Mouse (Mus musculus): ENCODE results near the gene Foxp1.

Foxp1 gene

DNA sequence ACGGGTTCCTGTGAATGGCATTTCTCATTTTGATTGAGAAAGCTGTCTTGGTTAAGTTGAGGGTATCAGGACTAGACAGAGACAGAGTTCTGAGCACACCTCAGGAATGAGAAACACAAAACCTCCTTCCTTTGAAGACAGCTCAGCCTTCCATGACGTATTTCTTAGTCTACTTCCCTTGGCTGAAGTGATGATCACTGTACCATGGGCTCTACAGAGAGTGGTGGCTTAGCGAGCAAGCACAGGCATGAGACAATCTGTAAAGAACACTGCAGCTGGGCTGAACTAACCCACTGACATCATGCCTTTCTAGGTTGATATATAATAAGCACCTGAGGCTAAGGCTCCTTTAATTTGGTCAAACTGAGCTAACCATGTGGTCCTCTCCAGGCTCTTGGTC, 172.0 kb downstream of the Foxp1 start:
- no peak for DNase-seq

DNA sequence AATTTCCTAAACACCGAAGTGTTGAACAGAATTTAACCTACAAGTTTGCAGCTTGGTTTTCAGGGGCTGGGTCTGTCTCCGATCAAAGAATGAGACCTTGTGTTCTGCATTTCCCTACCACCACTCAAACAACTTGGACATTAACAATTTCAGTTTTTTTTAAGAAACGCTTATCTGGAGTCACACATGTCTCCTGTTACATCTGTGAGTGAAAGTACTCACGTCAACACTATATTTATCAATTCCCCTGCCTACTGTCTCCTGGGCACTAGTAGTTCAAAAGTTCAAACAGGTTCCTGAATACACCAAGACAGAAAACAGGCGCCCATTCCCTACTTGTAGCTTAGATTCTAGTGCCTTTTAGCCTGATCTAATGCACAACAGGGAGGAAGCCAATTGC, 172.4 kb downstream of the Foxp1 start:
- DNase-seq = no peak

DNA sequence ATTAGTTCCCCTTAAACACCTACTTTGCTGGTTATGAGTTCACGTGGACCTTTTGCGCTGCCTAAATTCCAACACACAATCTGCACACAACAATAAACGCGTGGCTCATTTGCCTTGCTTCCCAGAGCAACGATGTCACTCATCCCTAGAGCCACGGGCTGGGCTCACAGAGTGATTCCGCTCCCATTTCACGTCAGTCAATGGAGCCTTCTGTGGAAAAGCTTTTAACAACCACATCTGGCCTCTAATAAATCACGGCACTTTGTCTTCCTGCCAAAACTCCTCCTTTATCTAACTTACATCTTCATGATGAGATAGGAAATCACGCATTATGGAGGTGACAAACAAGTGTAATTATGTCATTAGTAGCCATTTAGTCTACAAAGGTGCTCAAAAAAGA, 174.7 kb downstream of the Foxp1 start:
- DNase-seq = no peak

DNA sequence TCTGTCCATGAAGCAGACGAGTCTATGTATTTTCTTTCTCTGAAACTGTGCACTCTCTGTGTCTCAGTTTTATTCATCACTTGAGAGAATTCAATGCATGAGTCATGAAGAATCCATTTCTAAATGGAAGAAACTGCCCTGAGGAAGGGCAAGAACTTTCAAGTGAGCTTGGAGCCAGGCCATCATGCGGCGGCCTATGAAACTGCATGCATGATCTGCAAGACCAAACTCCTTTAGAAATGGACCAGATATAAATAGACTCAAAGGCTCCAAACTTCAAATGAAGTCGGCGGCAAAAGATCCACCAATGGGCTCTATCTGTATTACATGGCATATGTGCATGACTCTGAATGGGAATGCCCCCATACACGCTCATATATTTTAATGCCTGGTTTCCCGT, 177.6 kb downstream of the Foxp1 start:
- no peak for DNase-seq

DNA sequence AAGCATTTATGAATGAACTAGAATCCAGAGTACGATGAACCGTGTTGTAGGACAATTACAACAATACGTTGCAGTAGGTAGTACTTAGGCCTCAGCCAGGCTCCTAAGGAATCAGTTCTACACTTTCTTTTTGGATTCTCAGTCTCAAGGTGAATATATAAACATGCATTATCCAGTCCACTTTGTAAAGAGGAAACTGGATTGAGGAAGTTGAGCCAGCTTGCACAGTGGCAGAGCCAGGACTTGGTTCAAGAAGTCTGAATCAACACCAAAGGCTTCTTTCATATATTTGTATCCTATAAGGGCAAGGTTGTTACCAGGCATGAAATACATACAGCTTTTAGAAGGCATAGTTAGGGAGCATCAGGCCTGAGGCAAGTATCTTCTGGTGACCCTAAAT, 178.2 kb downstream of the Foxp1 start:
- no peak for DNase-seq

DNA sequence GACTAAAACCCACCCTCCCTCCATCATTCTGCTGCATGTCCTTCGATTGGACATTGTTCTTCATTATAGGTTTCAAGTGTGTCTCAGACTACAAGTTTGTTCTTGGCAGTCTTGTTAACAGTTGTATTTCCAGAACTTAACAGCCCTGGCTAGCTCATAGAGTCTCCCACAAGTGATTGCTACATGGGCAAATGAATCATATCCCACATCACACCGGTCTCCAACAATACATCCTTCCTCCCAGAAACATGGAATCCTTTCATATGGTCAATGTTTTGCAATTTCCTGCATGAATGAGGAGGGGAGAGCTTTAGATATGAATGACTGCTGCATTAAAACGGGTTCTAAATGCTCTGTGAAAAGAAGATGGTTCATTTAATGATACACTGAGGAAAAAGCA, 178.7 kb downstream of the Foxp1 start:
- no peak for DNase-seq

DNA sequence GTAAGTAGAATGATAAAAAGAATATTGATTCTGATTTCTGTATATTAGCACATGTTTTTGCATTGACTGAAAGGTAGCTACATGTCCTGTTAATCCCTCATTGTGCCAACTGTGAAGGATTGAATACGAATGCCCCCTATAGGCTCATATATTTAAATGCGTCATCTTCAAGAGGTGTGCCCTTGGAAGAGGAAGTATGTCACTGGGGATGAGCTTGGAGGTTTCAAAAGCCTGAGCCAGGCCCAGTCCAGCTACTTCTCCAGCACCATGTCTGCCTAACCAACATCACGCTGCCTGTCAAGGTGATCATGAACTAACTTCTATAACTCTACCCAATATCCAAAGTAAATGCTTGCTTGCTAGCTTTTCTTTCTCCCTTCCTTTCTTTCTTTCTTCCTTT, 180.1 kb downstream of the Foxp1 start:
- DNase-seq = no peak

DNA sequence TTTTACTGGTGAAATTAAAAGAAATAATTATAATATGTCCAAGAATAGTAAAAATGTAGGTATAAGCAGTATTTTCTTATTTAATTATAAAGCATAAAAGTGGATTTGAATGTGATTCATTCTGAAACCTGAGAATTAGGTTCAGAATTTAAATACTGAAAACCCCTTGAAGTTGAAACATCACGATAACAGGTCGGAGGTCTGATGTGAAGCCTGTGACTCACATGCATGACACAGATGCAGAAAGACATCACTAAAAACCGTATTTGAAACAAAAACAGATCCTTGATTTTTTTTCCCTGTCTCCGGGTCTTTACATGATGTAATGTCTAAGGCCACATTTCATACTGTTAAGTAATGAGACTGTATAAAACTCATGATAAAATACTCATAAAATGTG, 181.6 kb downstream of the Foxp1 start:
- no peak for DNase-seq

DNA sequence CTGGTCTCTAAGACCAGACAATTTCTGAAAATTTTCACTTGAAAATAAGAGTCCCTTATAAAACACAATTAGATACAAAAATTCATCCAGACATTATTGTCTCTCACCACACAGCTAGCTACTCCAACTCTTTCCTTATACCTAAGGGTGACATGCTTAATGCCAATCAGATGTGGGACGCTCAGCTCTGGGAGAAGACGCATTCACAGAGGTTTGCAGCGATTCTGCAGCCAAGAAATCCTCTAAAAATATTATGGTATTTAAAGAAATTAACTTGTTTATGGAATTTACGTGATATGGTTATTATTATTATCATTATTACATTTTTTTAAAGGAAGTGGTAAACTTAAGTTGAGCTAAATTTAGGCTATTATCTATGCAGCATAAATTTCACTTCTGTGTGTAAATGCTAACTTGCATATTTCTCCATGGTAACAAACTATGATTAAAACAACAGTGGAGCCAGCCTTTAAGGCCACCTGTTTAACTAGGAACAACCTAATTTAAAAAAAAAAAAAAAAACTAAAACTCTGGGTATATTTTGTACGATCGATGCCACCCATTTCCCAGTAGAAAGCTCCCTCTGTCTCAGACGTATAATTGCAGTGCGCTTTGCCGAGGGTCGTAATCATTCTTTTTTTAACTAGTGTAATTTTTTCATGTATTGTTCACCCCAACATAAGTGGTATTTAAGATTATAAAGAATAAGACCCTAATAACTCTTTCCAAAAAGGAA, 182.4 kb downstream of the Foxp1 start:
- no peak for DNase-seq

DNA sequence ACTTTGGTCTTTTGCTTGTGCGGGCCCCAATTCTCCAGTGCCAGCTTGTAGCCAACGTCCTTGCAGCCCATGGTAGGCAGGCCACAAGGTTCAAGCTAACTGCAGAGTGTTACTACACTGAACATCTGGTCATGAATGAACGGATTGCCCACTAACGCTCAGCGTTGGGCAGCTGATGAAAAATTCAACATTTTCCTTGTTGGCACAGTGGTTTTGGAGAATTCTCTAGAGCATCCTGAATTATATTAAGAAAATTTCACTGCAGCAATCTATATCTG, 183.2 kb downstream of the Foxp1 start:
- no peak for DNase-seq

DNA sequence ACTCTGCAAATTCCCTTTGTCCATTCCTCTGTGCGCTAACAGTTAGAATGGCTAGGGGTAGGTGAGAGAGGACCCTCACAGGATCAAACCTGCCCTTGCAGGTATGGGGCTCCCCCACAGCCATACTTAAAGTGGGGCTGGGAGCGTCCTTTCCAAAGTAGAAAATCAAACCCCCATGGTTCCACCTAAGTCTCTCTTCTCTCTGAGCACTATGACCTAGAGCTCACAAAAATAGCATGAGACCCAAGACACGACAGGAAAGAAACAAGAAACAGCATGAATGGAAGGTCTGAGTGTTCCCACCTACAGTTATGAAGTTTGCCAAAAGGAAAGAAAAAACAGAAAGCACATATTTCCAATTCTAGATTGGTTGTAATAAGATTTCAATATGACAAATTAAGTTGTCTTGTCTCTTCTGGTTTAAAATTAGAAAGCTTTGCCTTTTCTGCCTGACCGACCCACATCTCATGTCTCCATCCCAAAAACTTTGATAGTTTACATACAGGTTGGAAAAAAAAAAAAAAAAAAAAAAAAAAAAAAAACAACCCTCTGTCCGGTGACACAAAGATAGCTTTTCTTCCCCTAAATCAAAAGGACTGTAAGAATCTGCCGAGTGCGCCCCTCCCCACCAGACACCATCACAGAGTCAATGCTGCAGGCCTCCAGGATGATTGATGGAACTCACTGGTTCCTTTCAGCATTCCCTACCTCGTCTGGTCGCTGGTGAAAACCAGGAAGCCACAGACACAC, 183.8 kb downstream of the Foxp1 start:
- no peak for DNase-seq

DNA sequence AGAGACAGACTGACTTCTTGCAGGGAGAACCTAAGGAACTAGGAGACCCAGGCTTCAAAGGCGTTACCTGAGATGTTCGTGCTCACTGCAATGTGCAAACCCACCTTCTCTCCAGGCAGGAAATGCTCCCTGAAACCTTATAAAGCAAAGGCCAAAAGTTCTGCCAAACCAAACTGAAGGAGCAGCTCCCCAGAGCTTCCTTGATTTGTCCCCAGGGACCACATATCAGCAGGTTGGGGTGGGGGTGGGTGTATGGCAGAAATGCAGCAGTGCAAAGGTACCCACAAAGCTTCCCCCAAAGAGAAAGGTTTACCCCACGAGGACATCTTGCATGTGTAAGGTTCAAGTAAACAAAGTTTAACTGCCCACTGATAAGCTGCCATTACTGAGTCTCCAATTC, 184.3 kb downstream of the Foxp1 start:
- no peak for DNase-seq

DNA sequence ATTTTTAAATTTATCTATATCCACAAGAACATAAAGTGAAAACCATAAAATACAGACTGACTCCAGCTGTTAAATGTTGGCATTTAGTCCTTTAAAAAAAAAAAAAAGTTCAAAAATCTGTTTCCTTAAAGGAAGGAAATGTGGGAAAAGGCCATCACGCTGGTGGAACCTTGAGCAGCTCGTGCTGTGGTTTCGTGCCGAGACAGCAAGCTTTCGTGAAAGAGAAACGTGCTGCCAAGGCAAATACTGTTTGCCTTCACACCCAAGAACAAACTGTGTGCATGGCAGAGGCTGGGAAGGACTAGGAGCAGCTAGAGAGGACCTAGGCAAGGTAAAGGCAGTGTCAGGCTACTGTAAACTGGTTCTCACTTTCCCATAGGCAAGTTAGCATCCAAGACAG, 184.9 kb downstream of the Foxp1 start:
- no peak for DNase-seq

DNA sequence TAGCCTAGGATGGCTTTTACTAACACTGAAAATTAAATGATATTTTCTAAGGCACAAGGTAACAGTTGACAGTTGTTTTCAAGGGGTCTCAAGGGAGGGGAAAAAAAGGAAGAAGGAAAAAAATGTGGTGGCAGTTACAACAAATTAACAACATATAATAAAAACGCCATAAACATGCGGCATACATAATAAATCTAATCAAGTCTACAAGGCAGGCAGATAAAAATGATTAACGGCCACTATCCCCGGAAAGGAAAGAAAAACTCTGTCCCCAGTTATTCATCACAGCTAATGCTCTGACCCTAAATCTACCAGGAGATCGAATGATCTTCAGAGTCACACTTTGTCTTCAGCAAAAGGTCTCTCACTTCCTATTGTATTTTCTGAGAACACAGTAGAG, 186.3 kb downstream of the Foxp1 start:
- DNase-seq = no peak

DNA sequence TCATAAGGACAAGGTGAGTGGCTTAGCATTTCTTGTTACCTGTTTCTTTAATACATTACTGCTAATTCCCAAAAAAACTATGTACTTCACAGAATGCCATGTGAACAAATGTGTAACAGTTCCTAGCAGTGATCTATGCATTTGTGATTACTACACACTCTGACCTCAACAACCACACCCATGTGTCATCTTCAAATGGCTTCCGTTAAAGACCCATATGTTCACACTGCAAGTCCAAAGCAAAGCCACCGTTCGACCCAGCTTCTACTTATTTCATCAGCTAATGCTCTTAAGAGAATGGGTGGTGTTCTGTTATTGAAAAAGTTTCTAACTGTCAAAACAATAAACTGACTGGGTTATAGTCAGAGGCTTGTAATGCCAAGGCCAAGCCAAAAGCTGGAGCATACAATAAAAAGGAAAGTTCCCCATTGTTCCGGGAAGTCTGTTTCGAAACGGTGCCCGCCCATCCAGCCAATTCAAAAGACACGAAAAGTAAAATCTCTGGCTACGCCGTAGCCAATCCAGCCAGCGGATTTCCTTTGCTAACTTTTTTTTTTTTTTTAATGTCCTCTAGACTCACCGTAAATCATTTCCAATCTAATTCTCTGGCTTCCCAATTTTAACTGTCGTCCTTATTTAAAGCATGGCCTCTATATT, 187.2 kb downstream of the Foxp1 start:
- DNase-seq = no peak

DNA sequence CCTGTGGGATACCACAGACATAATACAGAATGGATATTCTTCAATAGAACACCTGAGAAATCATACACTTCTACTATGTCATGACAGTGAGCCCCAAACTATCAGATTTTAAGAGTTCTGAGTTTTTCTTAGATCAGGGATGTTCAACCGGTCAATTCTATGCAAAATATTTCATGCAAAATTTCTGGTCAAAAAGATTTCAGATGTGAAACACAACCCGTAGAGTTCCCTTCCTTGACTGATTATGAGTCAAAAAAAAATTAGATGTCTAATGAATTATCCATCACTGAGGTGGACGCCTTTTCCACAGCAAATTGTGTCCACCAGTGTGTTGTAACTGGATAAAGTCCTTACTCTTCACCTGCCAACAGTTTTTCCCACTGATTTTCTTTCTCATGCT, 188.3 kb downstream of the Foxp1 start:
- no peak for DNase-seq

DNA sequence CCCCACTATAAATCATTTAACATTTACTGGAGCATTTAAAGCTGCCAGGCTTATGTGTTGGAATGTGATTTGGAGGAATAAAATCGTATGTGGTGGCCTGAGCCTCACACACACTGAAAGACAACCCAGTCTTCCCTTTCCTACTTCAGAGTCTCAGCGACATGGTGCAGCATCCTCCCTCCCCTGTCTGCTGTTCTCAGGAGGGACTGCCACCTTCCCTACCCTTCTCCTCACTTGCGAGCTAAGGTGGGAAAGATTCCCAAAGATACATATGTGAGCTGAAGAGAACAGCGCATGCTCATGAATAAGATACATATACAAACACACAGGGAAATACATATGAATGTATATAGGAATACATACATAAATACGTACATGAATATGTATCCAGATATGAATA, 189.4 kb downstream of the Foxp1 start:
- DNase-seq = no peak

DNA sequence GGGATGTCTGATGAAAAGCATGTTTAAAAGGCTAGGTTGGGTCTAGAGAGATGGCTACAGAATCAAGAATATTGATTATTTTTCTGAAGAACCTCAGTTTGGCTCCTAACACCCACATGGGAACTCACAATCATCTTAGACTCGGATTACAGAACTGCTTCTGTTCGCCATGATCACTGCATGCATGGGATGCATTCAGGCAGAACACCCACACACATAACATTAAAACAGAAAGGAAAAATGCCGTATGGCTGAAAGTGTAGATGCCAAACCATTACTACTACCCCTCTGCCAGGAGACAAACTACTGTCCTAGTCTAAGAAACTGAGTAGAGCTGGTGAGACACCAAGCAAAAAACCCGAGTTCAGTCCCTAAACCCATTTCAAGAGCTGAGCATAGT, 192.4 kb downstream of the Foxp1 start:
- no peak for DNase-seq

DNA sequence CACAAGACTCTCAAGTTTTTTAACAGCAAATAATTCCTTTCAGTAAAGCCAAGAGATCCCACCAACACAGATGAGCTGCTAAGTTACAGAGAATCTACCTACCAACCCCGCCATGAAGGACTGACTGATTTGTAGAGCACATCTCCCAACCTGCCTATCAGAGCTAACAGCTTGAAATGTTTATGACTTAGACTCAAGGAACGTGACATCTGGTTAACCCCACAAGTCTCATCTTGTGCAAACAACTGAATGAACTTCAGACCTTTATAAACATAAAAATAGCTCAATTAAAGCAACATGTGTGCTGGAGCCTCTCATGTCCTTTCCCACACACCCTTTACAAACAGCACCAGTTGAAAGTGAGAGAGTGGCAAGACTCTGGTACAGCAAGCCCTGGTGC, 193.9 kb downstream of the Foxp1 start:
- no peak for DNase-seq

DNA sequence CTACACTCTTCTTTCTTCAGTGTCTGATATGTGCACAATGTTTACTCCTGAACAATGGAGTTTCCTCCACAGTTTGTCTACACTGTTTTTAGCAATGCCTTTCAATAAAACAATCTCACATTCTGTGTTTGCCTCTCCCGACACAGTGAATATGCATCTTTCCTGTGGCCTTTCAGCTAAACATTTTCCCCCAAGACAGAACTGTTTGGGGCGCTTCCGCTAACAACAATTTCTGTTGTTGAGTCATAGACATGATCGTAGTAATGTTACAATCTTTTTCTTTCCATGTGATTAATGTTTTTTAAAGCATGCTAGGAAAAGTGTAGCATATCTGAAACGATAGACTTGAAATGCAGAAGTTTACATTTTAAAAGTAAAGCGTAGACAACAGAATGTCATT, 194.4 kb downstream of the Foxp1 start:
- DNase-seq = no peak

DNA sequence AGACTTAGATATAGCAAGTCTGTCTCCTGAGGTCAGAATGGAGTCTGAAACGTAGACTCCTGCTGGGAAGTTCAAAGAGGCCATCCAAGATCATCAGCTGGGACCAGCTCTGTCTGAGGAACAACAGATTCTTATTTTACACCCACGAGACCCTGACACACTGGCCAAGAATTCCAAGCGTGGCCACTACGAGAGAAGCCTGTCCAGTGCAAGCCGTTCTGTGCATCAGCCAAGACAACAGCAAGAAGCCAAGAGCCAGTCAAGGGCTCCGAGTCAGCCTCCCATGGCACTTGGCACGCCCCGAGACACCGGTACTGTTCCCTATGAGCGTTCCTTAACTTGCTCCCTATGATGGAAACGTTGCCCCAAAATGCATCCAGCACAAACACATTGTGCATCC, 194.8 kb downstream of the Foxp1 start:
- peak; percentile 53 for DNase-seq

DNA sequence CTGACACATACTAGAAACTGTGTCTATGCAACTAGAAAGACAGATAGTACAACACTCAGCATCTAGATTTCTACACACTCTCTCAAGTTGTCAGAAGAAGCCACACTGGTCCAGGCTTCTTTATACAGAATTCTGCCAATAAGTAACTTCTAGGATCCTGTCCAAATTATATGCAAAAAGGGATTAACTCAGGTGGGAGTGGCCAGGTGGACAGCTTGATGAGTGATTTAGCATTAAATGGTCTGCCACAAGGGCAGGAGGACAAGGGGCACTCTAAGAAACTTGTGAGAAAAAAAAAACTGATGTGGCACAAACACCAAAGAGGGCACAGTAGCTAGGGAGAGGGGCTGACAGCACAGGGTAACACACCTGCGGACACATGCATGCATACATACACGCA, 196.6 kb downstream of the Foxp1 start:
- no peak for DNase-seq

DNA sequence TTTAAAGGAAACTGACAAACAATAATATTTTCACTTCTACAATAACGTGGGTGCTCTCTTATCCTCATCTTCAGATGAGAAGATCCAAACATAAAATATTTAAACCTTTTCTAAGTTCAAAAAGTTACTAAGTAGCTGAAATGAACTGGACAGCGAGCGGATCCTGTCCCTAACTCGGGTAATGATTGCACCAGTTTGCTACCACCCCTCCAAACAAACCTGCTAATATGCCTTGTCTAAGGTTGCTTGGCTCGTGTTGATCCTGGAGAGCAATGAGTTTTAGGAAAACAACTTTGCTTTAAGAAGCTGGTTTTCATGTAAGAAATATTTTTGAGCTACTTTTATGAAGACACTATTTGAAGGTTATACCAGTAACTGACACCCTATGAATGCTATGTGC, 197.1 kb downstream of the Foxp1 start:
- no peak for DNase-seq

DNA sequence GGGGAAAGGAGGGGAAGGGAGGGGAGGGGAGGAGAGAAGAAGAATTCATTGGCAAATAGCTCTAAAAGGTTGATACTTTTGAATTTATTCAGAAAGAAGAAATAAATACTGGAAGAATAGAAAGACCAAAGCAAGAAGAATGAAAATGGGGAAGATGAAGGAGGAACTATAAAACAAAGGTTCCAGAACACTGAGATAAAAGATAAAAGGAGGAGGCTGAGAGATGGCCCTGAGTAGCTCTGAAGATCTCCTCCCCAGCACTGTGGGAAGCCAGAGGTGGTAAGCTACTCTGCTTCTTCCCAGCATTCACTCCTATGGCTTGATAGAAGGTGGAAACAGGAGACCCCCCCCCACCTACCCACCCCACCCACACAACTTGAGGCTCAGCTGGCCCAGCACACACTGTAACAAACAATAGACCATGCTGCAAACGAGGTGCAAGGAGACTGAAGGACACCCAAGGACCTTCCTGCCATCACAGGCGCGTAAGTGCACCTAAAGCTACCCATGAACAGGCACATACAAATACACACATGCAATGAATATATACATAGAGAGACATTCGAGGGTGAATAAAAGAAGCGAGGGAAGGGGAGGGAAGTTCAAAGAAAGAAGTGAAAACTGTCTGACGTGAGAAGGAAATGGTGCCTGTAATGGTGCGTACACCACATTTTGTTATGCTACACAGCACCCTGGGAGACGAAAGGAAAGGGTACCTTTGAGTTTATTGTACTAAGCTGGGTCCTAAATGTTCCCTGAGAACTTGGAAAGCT, 200.2 kb downstream of the Foxp1 start:
- no peak for DNase-seq
